Mouse (Mus musculus) neural tube, embryonic 14.5 days (tissue): ENCODE measurements around the gene En2. TPM values are rescaled to one million over a fixed set of nuclear protein-coding genes. Genes with fewer than 3 reads are reported as not detected.
A peak's percentile ranks its signal among the peaks of the same experiment; 100 is the strongest.

Experiments
- ATAC-seq: fragments of 200-750 bp; cut with Nextera tagmentation; 2 replicates; pipeline ENCODE4 v1.8.0; 2017; ENCODE audit warnings: low read depth, mild to moderate bottlenecking, moderate TSS enrichment, moderate library complexity
- H3K27ac ChIP-seq: fragments of 300-500 bp; sonication (generic); 2 replicates; pipeline ENCODE4 v1.5.1; 2014; ENCODE audit warnings: low read depth, mild to moderate bottlenecking, control low read depth, low read length, moderate library complexity, mixed read lengths
- H3K27me3 ChIP-seq: fragments of 300-500 bp; sonication (generic); 2 replicates; pipeline ENCODE4 v1.6.1; 2014; ENCODE audit warnings: low read length; ENCODE audit not compliant: control insufficient read depth, insufficient read depth
- H3K36me3 ChIP-seq: fragments of 300-500 bp; sonication (generic); 2 replicates; pipeline ENCODE4 v1.6.1; 2014; ENCODE audit warnings: low read length, mixed read lengths; ENCODE audit not compliant: control insufficient read depth, insufficient read depth
- H3K4me1 ChIP-seq: fragments of 300-500 bp; sonication (generic); 2 replicates; pipeline ENCODE4 v1.6.1; 2014; ENCODE audit warnings: low read length; ENCODE audit not compliant: control insufficient read depth, insufficient read depth
- H3K4me2 ChIP-seq: fragments of 300-500 bp; sonication (generic); 2 replicates; pipeline ENCODE4 v1.6.1; 2014; ENCODE audit warnings: mild to moderate bottlenecking, low read depth, low read length, control low read depth
- H3K4me3 ChIP-seq: fragments of 300-500 bp; sonication (generic); 2 replicates; pipeline ENCODE4 v1.5.1; 2014; ENCODE audit warnings: low read depth, low read length, control low read depth, mixed read lengths
- H3K9ac ChIP-seq: fragments of 300-500 bp; sonication (generic); replicated peaks from 2 replicates; pipeline ENCODE4 v1.6.1; 2014; ENCODE audit warnings: low read depth, mild to moderate bottlenecking, control low read depth, low read length, mixed read lengths
- H3K9me3 ChIP-seq: fragments of 300-500 bp; sonication (generic); 2 replicates; pipeline ENCODE4 v1.6.1; 2016; ENCODE audit warnings: low read length; ENCODE audit not compliant: control insufficient read depth
- WGBS: fragments of 180-500 bp; shearing (Covaris S2); extraction: QIAGEN DNeasy Blood & Tissue Kit; methylation state at CpG from one replicate; pipeline ENCODE4 v1.1.7; 2014; 5-methylcytosine and 5-hydroxymethylcytosine counted together
- polyA plus RNA-seq: library from polyadenylated mRNA; unstranded; fragments of >200 nt; fragmentation: Nextera tagmentation; extraction: Ambion mirVana; gene quantifications from 2 replicates; pipeline ENCODE4 v1.2.1, GENCODE M21; 2014

The En2 gene
- polyA plus RNA-seq, 1 experiment from 2014 or later, result not detected

GRCm38 (mm10) chr5:28124321-28125230 is 40.9 kb upstream of the En2 start:
- Histone ChIP-seq H3K36me3 (no peaks in the 10 kb centered on the region), H3K4me2 (no peak overlapping the region), H3K27ac (no peak overlapping the region), H3K4me1 (no peaks in the 10 kb centered on the region), H3K4me3 (no peak overlapping the region), H3K27me3 (peaks cover 55% of the 10 kb centered on the region), H3K9me3 (no peaks in the 10 kb centered on the region), H3K9ac (no peak overlapping the region)
- WGBS, result 4% methylated on average over 28 of the region's 28 CpGs
- ATAC-seq, result peak; percentile 65; the same call in 1 of the 2 replicates

GRCm38 (mm10) chr5:28128851-28129250 is 36.6 kb upstream of the En2 start:
- Histone ChIP-seq H3K27me3 (peaks cover 27% of the 10 kb centered on the region), H3K9ac (no peak overlapping the region), H3K4me3 (no peak overlapping the region), H3K27ac (no peak overlapping the region), H3K9me3 (no peaks in the 10 kb centered on the region), H3K36me3 (no peaks in the 10 kb centered on the region), H3K4me1 (no peaks in the 10 kb centered on the region), H3K4me2 (no peak overlapping the region)
- ATAC-seq, result no peak
- 36% methylated on average over 1 of the region's 1 CpGs for WGBS

GRCm38 (mm10) chr5:28132231-28132630 is 33.3 kb upstream of the En2 start:
- H3K27ac ChIP-seq, result no peak overlapping the region
- H3K36me3 ChIP-seq, result no peaks in the 10 kb centered on the region
- whole genome bisulfite sequencing, result 81% methylated on average over 5 of the region's 5 CpGs
- no peak for ATAC-seq
- H3K4me2 ChIP-seq, result no peak overlapping the region
- 0 out of 2 replicates have a peak, but pooled peaks cover 8% of the 10 kb centered on the region for H3K27me3 ChIP-seq
- H3K4me1 ChIP-seq, result no peaks in the 10 kb centered on the region
- no peak overlapping the region for H3K9ac ChIP-seq
- no peak overlapping the region for H3K4me3 ChIP-seq
- H3K9me3 ChIP-seq, result no peaks in the 10 kb centered on the region

DNA sequence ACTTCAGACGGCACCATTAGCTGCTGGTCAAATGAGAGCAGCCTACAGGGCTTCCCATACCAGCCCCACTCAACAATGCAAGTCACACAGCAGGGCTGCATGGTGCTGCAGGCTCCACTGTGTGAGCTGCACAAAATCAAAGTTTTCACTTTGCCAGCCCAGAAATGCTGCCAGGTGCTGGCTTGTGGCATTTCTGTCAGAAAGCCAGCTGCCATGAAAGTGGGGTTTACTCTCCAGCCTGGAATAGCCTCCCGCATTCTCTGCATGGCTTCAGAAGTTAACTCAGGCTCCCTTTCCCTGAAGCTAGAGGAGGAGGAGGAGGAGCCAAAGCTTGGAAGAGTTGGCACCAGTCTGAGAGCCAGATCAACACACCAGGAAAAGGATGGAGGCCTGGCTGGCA is 29.1 kb upstream of the En2 start:
- Histone ChIP-seq H3K27ac (no peak overlapping the region), H3K4me1 (no peaks in the 10 kb centered on the region), H3K36me3 (no peaks in the 10 kb centered on the region), H3K4me3 (no peak overlapping the region), H3K9ac (no peak overlapping the region), H3K27me3 (no peaks in the 10 kb centered on the region), H3K9me3 (no peaks in the 10 kb centered on the region), H3K4me2 (no peak overlapping the region)
- WGBS, result 24% methylated on average over 2 of the region's 2 CpGs
- peak; percentile 79; the same call in 1 of the 2 replicates for ATAC-seq

- no peaks in the 10 kb centered on the region for H3K4me1 ChIP-seq
- no peak overlapping the region for H3K4me2 ChIP-seq
- H3K9ac ChIP-seq, result no peak overlapping the region
- no peaks in the 10 kb centered on the region for H3K36me3 ChIP-seq
- no peak overlapping the region for H3K27ac ChIP-seq
- no peak for ATAC-seq
- H3K4me3 ChIP-seq, result no peak overlapping the region
- H3K27me3 ChIP-seq, result no peaks in the 10 kb centered on the region
- H3K9me3 ChIP-seq, result no peaks in the 10 kb centered on the region
These were observed 20.9 kb upstream of the En2 start for GRCm38 (mm10) chr5:28144555-28144954.

GRCm38 (mm10) chr5:28146018-28146417 is 19.5 kb upstream of the En2 start:
- Histone ChIP-seq H3K4me2 (no peak overlapping the region), H3K36me3 (no peaks in the 10 kb centered on the region), H3K4me3 (no peak overlapping the region), H3K27ac (no peak overlapping the region), H3K4me1 (no peaks in the 10 kb centered on the region), H3K9ac (no peak overlapping the region), H3K9me3 (no peaks in the 10 kb centered on the region), H3K27me3 (no peaks in the 10 kb centered on the region)
- 90% methylated on average over 8 of the region's 8 CpGs for WGBS
- no peak for ATAC-seq

DNA sequence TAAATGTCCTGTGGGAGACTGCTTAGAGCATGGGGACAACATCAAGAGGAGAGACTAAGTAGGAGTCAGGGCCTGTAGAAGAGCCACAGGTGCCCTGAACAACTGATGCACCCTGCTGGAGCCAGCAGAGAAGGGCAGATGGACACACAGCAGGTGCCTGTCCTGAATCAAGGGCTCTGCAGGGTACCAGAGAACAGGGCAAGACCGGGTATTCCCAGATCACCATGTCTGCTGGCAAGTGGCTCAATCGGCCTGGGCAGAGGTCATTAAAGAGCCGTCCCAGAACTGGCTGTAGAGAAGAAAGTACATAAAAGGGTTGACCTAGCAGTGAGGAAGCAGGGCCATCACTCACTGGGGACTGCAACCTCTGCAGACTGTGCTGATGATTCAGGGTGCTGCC is 17.0 kb upstream of the En2 start:
- no peaks in the 10 kb centered on the region for H3K4me1 ChIP-seq
- no peaks in the 10 kb centered on the region for H3K36me3 ChIP-seq
- H3K27ac ChIP-seq, result no peak overlapping the region
- ATAC-seq, result no peak
- no peak overlapping the region for H3K4me2 ChIP-seq
- H3K4me3 ChIP-seq, result no peak overlapping the region
- 21% methylated on average over 3 of the region's 3 CpGs for WGBS
- no peaks in the 10 kb centered on the region for H3K9me3 ChIP-seq
- no peaks in the 10 kb centered on the region for H3K27me3 ChIP-seq
- no peak overlapping the region for H3K9ac ChIP-seq

DNA sequence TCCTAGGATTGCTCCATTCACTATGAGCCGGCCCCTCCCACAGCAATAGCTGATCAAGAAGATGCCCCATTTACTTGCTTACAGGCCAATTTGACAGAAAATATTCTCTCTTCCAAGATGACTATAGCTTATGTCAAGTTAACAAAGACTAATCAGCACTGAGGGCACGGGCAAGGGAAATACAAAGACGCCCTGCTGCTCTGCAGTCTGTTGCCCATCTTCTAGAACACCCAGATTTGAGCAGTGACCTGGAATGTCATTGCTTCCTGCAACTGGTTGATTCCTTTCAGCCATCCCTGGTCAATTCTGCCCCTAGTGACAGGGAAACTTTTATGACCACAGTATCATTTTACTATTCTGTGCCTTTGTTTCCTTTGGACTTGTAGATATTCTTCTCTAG is 16.1 kb upstream of the En2 start:
- WGBS, result 69% methylated on average over 3 of the region's 3 CpGs
- H3K4me1 ChIP-seq, result no peaks in the 10 kb centered on the region
- ATAC-seq, result no peak
- no peaks in the 10 kb centered on the region for H3K36me3 ChIP-seq
- no peak overlapping the region for H3K27ac ChIP-seq
- H3K9me3 ChIP-seq, result no peaks in the 10 kb centered on the region
- no peak overlapping the region for H3K4me2 ChIP-seq
- H3K9ac ChIP-seq, result no peak overlapping the region
- H3K27me3 ChIP-seq, result no peaks in the 10 kb centered on the region; the same call in 1 of the 2 replicates
- no peak overlapping the region for H3K4me3 ChIP-seq

- Histone ChIP-seq H3K9ac (no peak overlapping the region), H3K4me1 (no peaks in the 10 kb centered on the region), H3K36me3 (no peaks in the 10 kb centered on the region), H3K9me3 (no peaks in the 10 kb centered on the region), H3K4me3 (no peak overlapping the region), H3K4me2 (no peak overlapping the region), H3K27ac (no peak overlapping the region), H3K27me3 (peaks cover 53% of the 10 kb centered on the region)
- 6% methylated on average over 9 of the region's 9 CpGs for WGBS
- no peak for ATAC-seq
These were observed 8.3 kb upstream of the En2 start for GRCm38 (mm10) chr5:28157044-28157730.
